Mouse (Mus musculus) forebrain, embryonic 14.5 days (tissue): ENCODE measurements around the gene Klf12. TPM values are rescaled to one million over a fixed set of nuclear protein-coding genes. Genes with fewer than 3 reads are reported as not detected.
A peak's percentile ranks its signal among the peaks of the same experiment; 100 is the strongest.

Source experiments
- ATAC-seq: fragments of 200-750 bp; cut with Nextera tagmentation; 2 replicates; pipeline ENCODE4 v1.8.0; 2017; ENCODE audit warnings: mild to moderate bottlenecking, moderate library complexity
- DNase-seq: peaks from one replicate; pipeline ENCODE4 v3.0.0-alpha.2; 2015; ENCODE audit warnings: low spot score
- H3K27ac ChIP-seq: fragments of 300-500 bp; sonication (generic); 2 replicates; pipeline ENCODE4 v1.5.1; 2014; ENCODE audit warnings: low read depth, mild to moderate bottlenecking, control low read depth, low read length, moderate library complexity
- H3K27me3 ChIP-seq: fragments of 300-500 bp; sonication (generic); replicated peaks from 2 replicates; pipeline ENCODE4 v1.6.1; 2014; ENCODE audit warnings: low read length, control low read depth, mixed read lengths; ENCODE audit not compliant: control insufficient read depth, insufficient read depth
- H3K36me3 ChIP-seq: fragments of 300-500 bp; sonication (generic); 2 replicates; pipeline ENCODE4 v1.6.1; 2014; ENCODE audit warnings: low read length, control low read depth; ENCODE audit not compliant: control insufficient read depth, insufficient read depth
- H3K4me1 ChIP-seq: fragments of 300-500 bp; sonication (generic); 2 replicates; pipeline ENCODE4 v1.6.1; 2014; ENCODE audit warnings: antibody characterized with exemption, low read length, control low read depth; ENCODE audit not compliant: control insufficient read depth, insufficient read depth
- H3K4me2 ChIP-seq: fragments of 300-500 bp; sonication (generic); 2 replicates; pipeline ENCODE4 v1.6.1; 2014; ENCODE audit warnings: mild to moderate bottlenecking, control low read depth, low read length
- H3K4me3 ChIP-seq: fragments of 300-500 bp; sonication (generic); 2 replicates; pipeline ENCODE4 v1.5.1; 2014; ENCODE audit warnings: low read depth, low read length, control low read depth
- H3K9ac ChIP-seq: fragments of 300-500 bp; sonication (generic); 2 replicates; pipeline ENCODE4 v1.6.1; 2014; ENCODE audit warnings: mild to moderate bottlenecking, low read length, control low read depth, moderate library complexity
- H3K9me3 ChIP-seq: fragments of 300-500 bp; sonication (generic); replicated peaks from 2 replicates; pipeline ENCODE4 v1.6.1; 2016; ENCODE audit warnings: low read length, control low read depth, mixed read lengths; ENCODE audit not compliant: control insufficient read depth
- WGBS: fragments of 180-500 bp; shearing (Covaris S2); extraction: QIAGEN DNeasy Blood & Tissue Kit; methylation state at CpG from one replicate; pipeline ENCODE4 v1.1.7; 2014; 5-methylcytosine and 5-hydroxymethylcytosine counted together
- polyA plus RNA-seq: library from polyadenylated mRNA; unstranded; fragments of >200 nt; fragmentation: Nextera tagmentation; extraction: Ambion mirVana; gene quantifications from 2 replicates; pipeline ENCODE4 v1.2.1, GENCODE M21; 2014

The Klf12 gene
- polyA plus RNA-seq, 1 experiment from 2014 or later, result 16.3 TPM

- H3K9me3 ChIP-seq, result no peaks in the 10 kb centered on the region
- H3K36me3 ChIP-seq, result no peaks in the 10 kb centered on the region
- ATAC-seq (no peak), DNase-seq (peak; percentile 51)
- 6% methylated on average over 19 of the region's 19 CpGs for WGBS
- peak overlapping the region; percentile 98 for H3K27ac ChIP-seq
- H3K27me3 ChIP-seq, result no peaks in the 10 kb centered on the region
- H3K4me2 ChIP-seq, result peak overlapping the region; percentile 94
- peak overlapping the region; percentile 88 for H3K9ac ChIP-seq
- H3K4me1 ChIP-seq, result peaks cover 17% of the 10 kb centered on the region; the same call in 1 of the 2 replicates
- H3K4me3 ChIP-seq, result peak overlapping the region; percentile 59
Observed at GRCm38 (mm10) chr14:100286586-100287241, 2.2 kb upstream of the Klf12 start.

GRCm38 (mm10) chr14:100285656-100286585 is 1.4 kb upstream of the Klf12 start:
- peak; percentile 51 for ATAC-seq
- WGBS, result 1% methylated on average over 58 of the region's 60 CpGs

GRCm38 (mm10) chr14:100284861-100285655 is 579 bp upstream of the Klf12 start:
- peaks cover 21% of the 10 kb centered on the region; the same call in 1 of the 2 replicates for H3K4me1 ChIP-seq
- H3K27ac ChIP-seq, result peak overlapping the region; percentile 98
- no peaks in the 10 kb centered on the region for H3K27me3 ChIP-seq
- under 1% methylated on average over 44 of the region's 48 CpGs for WGBS
- no peaks in the 10 kb centered on the region for H3K36me3 ChIP-seq
- H3K4me2 ChIP-seq, result peak overlapping the region; percentile 94
- H3K4me3 ChIP-seq, result peak overlapping the region; percentile 59
- peak; percentile 94 for DNase-seq
- no peaks in the 10 kb centered on the region for H3K9me3 ChIP-seq
- peak; percentile 86 for ATAC-seq
- peak overlapping the region; percentile 88 for H3K9ac ChIP-seq

More at GRCm38 (mm10) chr14:100285656-100286585, 1.4 kb upstream of the Klf12 start:
- H3K27ac ChIP-seq, result peak overlapping the region; percentile 98
- DNase-seq, result peak; percentile 75
- H3K4me2 ChIP-seq, result peak overlapping the region; percentile 94
- H3K9ac ChIP-seq, result peak overlapping the region; percentile 88
- no peaks in the 10 kb centered on the region for H3K9me3 ChIP-seq
- peak overlapping the region; percentile 59 for H3K4me3 ChIP-seq
- H3K36me3 ChIP-seq, result no peaks in the 10 kb centered on the region
- peaks cover 21% of the 10 kb centered on the region; the same call in 1 of the 2 replicates for H3K4me1 ChIP-seq
- H3K27me3 ChIP-seq, result no peaks in the 10 kb centered on the region

GRCm38 (mm10) chr14:100283411-100284118 is 914 bp downstream of the Klf12 start:
- DNase-seq (peak; percentile 69), ATAC-seq (peak; percentile 4; the same call in 1 of the 2 replicates)
- peak overlapping the region; percentile 98 for H3K27ac ChIP-seq
- no peaks in the 10 kb centered on the region for H3K36me3 ChIP-seq
- H3K9ac ChIP-seq, result peak overlapping the region; percentile 88
- peaks cover 21% of the 10 kb centered on the region; the same call in 1 of the 2 replicates for H3K4me1 ChIP-seq
- peak overlapping the region; percentile 59 for H3K4me3 ChIP-seq
- H3K4me2 ChIP-seq, result peak overlapping the region; percentile 94
- no peaks in the 10 kb centered on the region for H3K27me3 ChIP-seq
- no peaks in the 10 kb centered on the region for H3K9me3 ChIP-seq
- under 1% methylated on average over 27 of the region's 27 CpGs for WGBS

- H3K36me3 ChIP-seq, result no peaks in the 10 kb centered on the region
- no peaks in the 10 kb centered on the region for H3K27me3 ChIP-seq
- ATAC-seq, result no peak
- peak overlapping the region; percentile 59 for H3K4me3 ChIP-seq
- peak overlapping the region; percentile 88; the same call in 1 of the 2 replicates for H3K9ac ChIP-seq
- H3K4me2 ChIP-seq, result peak overlapping the region; percentile 94
- H3K27ac ChIP-seq, result peak overlapping the region; percentile 98; the same call in 1 of the 2 replicates
- 3% methylated on average over 7 of the region's 7 CpGs for WGBS
- peak; percentile 53 for DNase-seq
- H3K9me3 ChIP-seq, result no peaks in the 10 kb centered on the region
- peaks cover 21% of the 10 kb centered on the region; the same call in 1 of the 2 replicates for H3K4me1 ChIP-seq
Observed at GRCm38 (mm10) chr14:100282651-100283050, 1.8 kb downstream of the Klf12 start.

- H3K9me3 ChIP-seq, result no peaks in the 10 kb centered on the region
- WGBS, result 63% methylated on average over 3 of the region's 3 CpGs
- no peak for DNase-seq
- H3K9ac ChIP-seq, result no peak overlapping the region
- H3K27ac ChIP-seq, result no peak overlapping the region
- H3K4me2 ChIP-seq, result peak overlapping the region; percentile 3; the same call in 1 of the 2 replicates
- H3K4me3 ChIP-seq, result no peak overlapping the region
- ATAC-seq, result no peak
- H3K36me3 ChIP-seq, result no peaks in the 10 kb centered on the region
- peaks cover 19% of the 10 kb centered on the region; the same call in 1 of the 2 replicates for H3K4me1 ChIP-seq
- no peaks in the 10 kb centered on the region for H3K27me3 ChIP-seq
Observed at GRCm38 (mm10) chr14:100281734-100282133, 2.7 kb downstream of the Klf12 start.

GRCm38 (mm10) chr14:100274179-100274578 is 10.3 kb downstream of the Klf12 start:
- Histone ChIP-seq H3K4me2 (no peak overlapping the region), H3K4me1 (no peaks in the 10 kb centered on the region), H3K27ac (no peak overlapping the region), H3K36me3 (no peaks in the 10 kb centered on the region), H3K4me3 (no peak overlapping the region), H3K27me3 (no peaks in the 10 kb centered on the region), H3K9me3 (no peaks in the 10 kb centered on the region), H3K9ac (no peak overlapping the region)
- 93% methylated on average over 2 of the region's 2 CpGs for whole genome bisulfite sequencing
- ATAC-seq (no peak), DNase-seq (no peak)

- no peak for ATAC-seq
- Histone ChIP-seq H3K36me3 (no peaks in the 10 kb centered on the region), H3K4me1 (no peaks in the 10 kb centered on the region), H3K9me3 (0 out of 2 replicates have a peak, but pooled peaks cover 2% of the 10 kb centered on the region), H3K4me2 (no peak overlapping the region), H3K27me3 (no peaks in the 10 kb centered on the region), H3K27ac (no peak overlapping the region), H3K9ac (no peak overlapping the region), H3K4me3 (no peak overlapping the region)
- no peak for DNase-seq
- 83% methylated on average over 4 of the region's 4 CpGs for WGBS
Observed at GRCm38 (mm10) chr14:100260531-100260930, 23.9 kb downstream of the Klf12 start.
